Mouse (Mus musculus) forelimb bud, embryonic 11.5 days (tissue): ENCODE results near the gene Slc6a5.
A peak's percentile ranks its signal among the peaks of the same experiment; 100 is the strongest.

Experiments used
- DNase-seq: peaks from one replicate; pipeline ENCODE4 v3.0.0-alpha.2; 2012; ENCODE audit warnings: low read depth, low spot score

Gene Slc6a5

DNA sequence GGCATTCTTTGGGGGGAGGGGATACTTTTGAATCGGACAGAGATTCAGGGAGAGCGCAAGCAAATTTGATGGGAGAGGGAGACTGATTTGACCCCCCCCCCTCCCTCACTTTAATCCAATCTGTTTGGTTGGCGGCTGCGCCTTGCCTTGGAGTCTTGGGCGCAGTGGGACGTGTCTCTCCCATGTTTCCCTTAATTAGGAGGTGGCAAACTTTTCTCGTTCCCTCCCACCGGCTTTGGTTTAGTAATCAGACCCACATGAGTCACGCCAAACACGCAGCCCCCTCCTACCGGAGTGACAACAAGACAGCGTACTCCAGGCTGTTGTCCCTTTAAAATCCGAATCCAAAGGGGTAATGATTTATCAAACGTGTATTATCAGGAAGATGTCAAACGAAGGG is at the start of gene Slc6a5:
Gene Slc6a5 (plus strand): TSS at position 297 of the 400 bp plus-strand sequence.
- no peak for DNase-seq

DNA sequence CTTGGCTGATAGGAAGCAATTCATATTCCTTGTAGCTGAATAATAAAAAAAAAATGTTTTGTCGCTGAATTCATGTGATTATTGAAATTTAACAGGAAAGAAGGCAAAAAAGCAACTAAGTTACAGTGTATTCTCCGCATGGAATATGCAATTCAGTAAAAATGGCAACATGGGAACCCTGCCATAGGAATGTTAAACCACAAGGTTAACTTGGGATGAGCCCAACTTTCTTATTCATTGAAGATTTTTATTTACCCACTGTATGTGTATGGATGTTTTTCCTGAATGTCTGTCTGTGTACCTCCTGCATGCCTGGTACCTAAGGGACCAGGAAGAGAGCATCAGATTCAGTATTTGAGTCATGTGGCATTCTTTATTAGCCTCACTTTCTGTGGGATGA is 48.8 kb upstream of the Slc6a5 start:
- no peak for DNase-seq

DNA sequence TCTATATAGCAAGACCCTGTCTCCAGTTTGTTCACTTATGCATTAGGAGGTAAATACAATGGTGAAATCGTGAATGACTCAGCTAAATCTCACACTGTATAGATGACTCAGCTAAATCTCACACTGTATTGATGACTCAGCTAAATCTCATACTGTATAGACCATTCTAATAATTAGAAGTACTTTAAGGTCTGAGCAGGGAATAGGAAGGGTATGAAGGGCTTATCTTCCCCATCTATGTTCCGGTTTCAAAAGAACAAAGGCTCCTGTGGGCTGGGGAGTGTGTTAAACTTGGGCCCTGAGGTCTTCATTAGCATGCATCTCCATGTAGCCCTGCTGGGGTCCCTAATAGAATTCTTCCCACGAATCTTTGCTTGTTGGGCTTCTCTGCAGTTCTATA is 46.2 kb upstream of the Slc6a5 start:
- no peak for DNase-seq

DNA sequence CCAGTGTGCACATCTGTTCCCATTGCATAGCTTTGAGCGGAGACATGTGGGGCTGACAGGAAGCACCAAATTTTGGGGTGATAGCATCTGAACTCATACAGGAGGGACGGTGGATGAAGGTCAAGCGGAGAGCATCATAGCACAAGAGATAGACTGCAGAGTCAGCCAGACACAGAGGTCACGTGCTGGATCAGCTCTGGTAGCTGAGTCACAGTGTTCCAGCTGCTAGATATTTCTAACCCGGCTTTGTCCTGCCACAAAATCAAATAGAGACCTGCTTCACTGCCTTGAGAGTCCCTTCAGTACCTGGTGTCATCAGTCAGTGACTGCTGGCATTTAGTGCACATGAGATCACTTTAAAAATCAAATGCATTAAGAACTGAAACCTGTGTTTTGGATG is 40.3 kb upstream of the Slc6a5 start:
- DNase-seq: no peak

DNA sequence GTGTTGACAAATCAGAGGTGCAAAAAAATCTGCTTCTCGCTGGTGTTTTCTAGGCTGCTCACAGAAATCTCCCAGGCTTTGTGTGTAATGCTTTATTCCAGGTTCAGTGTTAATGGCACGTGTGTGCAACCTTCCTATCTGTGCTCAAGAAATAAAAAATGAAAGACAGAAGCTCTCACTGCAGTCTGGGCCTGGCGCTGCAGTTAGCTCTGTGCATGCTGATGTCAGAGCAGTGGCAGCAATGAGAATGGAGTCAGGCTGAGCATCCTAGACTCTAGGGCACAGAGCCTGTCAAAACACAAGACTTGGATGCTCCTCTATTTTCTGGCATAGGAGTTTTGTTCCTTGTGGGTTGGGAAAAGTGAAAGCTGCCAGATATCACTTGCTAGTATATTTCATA is 39.7 kb upstream of the Slc6a5 start:
- DNase-seq: no peak

DNA sequence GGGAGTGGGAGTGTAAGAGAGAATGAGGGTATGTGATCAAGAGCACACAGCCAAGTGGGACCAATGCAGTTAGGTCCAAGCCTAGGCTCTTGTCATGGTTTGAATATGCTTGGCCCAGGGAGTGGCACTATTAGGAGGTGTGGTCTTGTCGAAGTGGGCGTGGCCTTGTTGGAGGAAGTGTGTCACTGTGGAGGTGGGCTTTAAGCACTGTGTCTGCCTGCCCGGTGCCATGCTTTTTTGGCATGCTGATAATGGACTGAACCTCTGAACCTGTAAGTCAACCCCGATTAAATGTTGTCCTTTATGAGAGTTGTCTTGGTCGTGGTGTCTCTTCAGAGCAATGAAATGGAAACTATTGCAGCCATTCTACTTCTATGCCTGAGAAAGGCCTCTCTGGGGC is 32.6 kb upstream of the Slc6a5 start:
- DNase-seq: no peak

DNA sequence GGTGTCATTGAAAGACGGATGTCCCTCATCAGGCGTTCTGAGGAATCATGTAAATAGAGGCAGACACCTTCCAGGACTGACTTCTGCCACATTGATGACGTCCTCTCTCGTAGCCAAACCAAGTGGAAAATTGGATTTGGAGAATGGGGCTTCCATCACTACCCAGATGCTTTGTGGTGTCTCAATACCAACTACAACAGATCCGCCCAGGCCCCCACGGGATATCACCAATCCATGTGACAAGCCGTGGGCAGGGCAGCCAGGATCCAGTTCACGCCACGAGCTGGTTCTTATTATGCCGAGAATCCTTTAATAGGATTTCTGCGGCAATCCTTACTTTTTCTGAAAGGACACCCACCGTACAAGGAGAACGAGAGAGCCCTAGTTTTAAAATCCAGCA is 30.9 kb upstream of the Slc6a5 start:
- no peak for DNase-seq

DNA sequence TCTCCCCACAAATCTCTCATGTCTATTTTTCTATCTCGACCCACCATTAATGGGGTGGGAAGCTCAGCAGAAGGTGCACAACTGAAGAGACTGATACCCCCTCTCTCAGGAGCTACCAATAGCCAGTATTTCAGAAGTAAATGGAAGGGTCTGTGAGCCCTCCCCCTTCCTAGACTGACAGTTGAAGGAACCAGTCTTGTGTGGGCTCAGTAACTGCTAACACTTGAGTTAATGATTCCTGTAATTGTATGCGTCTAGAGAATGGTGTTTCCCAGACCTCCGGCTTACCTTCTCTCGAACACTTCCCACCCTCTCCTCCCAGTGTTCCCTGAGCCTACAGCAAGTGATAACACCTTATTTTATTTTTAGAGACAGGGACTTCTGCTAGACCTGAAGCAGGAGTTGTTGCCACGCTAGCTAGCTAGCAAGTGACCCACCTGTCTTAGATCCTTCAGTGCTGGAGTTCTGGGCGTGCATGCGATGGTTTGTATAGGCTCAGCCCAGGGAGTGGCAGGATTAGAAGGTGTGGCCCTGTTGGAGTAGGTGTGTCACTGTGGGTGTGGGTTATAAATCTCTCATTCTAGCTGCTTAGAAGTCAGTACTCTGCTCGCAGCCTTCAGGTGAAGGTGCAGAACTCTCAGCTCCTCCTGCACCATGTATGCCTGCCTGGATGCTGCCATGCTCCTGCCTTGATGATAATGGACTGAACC is 29.8 kb upstream of the Slc6a5 start:
- no peak for DNase-seq

DNA sequence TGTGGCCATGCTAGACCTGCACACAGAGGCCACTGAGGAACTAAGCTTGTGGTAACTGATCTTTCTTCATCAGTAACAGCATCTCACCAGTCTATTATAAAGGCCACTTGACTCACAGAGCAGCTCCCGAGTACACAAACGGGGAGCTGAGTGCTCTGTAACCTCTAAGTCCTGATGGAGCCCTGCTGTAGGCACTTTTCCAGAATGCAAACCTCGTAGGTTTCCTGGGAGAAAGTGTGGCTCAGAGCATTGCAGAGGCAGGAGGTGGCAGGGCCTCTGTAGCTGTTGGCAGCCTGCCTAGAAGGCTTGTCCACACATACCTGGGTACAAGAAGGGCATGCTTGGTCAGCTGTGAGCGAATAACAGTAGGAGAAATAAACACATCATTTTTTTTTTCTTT is 27.7 kb upstream of the Slc6a5 start:
- DNase-seq: no peak

DNA sequence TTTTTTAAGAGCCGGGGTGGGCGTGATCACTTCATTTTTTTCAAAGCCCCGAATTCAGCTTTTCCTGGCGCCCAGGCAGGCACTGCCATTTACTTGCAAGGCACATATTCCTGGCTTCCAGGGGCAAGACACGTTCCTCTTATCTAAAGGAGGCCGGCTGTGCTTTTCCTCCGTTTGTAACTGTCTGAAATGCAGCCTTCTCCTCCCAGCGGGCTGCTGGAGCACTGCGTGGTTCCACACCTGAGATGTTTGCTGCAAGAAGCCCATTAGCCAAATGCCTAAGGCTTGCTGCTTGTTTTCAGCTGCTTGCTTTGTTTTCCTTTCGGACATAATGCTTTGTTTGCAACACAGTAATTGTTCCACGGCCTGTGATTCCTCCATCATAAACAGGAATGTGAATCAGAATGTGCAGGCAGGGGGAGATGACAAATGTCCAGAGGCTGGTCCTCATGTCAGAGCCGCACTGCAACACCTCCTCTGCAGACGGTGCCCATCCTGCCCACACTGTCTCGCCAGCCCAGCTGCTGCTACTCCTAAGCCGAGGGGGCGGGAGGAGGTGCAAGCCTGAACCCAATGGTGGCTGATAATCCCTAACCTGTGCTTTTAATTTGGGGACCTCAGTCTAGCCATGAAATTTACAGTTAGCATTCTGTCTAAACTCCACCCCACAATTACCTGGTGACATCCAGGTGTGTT is 27.1 kb upstream of the Slc6a5 start:
- DNase-seq: no peak

DNA sequence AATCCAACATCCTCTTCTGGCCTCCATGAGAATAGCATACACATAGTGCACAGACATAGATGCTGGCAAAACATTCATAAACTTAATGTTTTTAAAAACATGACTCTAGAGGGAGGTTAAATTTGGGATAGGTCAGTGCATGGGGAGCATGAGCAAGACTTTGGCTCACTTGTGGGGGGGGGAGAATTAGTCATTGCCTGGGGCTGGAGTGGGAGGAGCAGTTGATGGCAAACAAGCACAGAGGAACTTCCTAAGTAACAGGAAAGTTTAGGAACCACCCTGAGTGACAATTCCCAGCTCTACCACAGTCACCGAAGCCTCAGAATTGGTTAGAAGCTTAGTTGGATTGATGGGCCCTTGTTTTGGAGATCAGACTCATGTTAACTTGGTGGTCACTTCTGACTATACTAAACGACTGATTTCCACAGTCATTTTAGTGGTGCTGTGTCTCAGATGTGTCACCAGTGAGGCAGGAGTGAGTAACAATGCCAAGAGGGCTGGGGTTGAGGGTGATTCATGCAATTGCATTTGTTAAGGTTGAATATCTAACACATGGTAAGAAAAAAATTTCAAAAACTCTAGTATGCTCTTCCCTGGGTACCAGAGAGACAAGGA is 22.1 kb upstream of the Slc6a5 start:
- DNase-seq: no peak

DNA sequence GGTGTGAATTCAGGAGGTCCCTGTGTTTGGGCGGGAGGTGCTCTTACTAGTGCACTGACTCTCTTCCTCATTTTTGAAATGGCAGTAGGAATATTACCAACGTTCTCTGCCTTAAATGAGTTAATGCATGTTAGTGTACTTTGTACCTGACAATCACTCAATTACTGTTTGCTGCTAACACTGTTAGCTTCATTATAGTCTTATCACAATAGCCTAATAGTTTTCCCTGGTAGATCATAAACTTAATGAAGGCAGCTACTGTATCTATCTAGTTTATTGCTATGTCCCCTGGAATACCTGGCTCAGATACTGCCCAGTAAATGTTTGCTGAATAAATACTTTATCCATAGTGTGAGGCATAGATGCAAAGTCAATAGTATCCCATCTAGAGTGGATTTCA is 15.2 kb upstream of the Slc6a5 start:
- DNase-seq: no peak

DNA sequence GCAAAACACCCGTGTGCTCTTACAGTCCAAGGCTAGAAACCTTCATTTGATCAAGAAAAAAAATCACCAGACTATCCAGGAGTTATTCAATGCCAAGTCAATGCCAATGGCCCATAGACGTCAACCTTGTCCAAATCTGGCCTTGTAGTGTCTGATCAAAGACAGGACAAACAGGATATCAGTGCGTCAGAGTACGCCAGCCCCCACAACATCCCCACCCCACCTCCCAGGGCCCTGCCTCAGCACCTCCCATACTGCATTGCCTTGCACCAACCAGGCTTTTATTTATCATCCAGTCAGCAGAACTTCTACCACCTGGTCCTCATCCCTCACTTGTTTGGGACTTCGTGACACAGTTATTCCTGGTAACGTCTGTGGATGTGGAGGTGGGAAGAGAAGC is 14.7 kb upstream of the Slc6a5 start:
- no peak for DNase-seq

DNA sequence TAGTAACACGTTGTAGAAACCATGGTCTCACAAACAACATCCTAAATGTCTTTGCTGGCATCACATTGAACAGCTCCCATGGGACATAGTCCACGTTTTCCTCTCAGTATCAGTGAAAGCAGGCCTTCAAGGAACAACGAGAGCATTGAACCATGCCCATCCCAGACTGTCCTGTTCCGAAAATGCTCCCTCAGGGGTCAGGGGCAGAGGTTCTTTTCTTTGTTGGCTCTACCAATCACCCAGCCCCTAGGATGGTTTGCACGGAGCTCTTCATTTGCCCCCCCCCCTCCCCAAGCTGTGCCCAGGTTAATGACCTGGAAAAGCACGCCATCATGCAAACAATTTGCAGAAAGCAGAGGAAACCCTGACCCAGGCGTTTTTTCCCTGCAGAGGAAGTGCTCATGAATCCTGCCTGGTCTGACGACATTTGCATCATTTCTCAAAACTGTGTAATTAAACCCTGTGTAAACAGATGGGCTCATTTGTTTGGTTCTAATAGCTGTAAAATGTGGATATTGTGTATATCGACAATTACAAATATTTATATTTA is 7.9 kb upstream of the Slc6a5 start:
- no peak for DNase-seq

DNA sequence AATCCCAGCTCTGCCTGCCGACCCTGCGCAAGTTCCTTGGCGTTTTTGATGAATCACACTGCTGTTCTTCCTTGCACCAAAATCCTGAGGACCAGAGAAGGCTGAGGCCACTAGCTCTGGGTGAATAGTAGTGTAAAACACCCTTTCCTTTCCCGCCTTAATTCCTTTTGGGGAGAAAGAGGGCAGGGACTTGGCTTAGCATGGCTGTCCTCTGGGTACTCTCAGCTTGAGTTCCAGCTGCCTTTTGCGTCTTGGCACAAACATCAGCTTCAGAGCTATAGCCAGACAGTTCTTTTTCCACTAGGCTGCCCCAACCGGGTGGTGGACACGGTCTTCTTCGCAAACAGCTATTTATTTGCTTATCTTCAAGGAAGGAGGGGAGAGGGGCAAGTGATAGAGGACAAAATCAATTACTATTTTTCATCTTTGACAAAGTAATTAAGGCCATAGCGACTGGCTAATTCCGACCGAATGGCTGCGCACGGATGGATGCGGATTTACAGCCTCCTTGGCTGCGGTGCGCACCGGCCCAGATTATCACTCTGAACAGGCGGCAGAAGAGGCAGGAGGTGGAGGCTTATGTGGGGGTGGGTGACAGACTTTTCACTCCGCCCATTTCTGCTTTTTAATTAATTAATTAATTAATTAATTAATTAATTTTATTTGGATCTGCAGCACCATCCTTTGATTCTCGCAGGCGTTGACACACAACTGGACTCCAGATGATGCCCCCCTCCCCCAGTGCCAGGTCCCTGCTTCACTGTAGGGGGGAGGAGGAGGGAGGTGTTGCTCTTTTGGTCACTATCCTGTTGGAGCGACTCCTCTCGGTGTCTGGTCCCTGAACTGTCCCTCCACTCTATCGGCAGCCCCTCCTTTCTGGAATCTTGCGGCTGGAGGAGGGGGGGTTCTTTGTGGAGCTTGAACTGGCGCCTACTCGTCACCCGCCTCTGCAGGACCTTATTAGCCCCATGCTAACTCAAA is 2.5 kb upstream of the Slc6a5 start:
- DNase-seq: no peak

DNA sequence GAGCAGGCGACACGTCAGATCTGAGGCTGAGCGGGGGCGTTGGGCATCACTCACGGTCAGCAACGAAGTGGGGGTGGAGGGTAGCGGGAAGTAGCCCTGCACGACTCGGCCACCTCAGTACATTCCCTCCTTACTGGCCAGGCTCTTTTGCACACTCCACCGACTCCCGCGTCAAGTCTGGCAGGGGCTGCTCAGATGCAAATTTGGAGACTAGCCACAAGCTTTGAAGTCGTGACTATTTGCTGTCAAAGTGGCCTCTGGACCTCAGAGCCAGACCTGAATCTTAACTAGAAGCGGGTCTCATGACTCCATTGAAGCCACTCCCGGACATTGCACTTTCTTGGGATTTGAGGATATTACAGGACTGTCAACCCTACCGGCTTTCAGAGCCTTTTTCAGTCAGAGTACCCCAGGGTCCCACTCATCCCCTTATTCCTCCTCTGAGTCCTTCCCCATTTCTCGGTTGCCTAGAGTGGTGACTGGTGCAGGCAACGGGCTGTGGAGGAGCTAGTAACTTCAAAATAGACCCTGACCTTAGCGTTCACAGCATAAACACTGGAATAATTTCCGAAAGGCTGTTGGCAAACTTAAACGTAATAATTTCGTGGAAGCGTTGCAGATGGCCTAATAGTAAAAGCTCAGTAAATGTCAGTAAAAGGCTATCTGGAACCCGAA is 1.6 kb upstream of the Slc6a5 start:
- no peak for DNase-seq

DNA sequence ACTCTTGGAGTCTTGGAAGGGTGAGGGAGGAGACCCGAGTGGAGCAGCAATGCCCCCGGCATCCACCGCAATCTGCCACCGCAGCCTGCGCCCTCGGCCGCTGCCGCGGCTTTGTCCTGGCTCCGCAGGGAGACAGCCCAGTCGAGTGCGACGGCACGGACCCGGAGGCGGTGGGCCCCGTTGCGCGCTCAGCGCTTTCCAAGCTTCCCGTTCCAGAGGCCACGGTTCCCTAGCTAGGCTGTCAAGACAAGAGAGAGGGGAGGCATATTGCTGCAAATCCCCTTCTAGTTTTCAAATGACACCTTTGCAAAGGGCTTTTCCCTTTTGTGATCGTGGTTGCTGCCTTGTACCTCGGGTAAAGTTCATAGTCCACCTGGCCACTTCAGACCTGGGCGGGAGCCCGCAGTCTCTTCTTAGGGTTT is 945 bp upstream of the Slc6a5 start:
- DNase-seq: no peak

DNA sequence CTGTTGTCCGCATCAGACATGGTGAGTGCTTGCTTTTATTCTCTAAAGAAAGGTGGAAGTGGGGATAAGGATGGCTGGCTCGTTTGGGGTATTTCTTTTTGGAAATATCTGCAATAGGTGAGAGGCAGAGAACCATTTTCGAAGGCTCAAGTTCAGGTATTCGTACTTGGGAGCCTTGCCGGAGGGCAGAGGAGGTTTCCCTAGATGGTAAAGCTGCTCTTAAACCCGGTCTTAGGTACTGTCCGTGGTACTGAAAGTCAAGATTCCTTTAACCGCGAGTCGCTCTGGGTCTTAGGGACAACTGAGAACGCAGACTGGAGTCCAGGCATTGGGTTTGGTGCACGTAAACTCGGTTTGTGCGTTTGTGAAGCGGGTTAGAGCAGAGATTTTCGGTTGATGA is 415 bp downstream of the Slc6a5 start:
- peak; percentile 92 for DNase-seq

DNA sequence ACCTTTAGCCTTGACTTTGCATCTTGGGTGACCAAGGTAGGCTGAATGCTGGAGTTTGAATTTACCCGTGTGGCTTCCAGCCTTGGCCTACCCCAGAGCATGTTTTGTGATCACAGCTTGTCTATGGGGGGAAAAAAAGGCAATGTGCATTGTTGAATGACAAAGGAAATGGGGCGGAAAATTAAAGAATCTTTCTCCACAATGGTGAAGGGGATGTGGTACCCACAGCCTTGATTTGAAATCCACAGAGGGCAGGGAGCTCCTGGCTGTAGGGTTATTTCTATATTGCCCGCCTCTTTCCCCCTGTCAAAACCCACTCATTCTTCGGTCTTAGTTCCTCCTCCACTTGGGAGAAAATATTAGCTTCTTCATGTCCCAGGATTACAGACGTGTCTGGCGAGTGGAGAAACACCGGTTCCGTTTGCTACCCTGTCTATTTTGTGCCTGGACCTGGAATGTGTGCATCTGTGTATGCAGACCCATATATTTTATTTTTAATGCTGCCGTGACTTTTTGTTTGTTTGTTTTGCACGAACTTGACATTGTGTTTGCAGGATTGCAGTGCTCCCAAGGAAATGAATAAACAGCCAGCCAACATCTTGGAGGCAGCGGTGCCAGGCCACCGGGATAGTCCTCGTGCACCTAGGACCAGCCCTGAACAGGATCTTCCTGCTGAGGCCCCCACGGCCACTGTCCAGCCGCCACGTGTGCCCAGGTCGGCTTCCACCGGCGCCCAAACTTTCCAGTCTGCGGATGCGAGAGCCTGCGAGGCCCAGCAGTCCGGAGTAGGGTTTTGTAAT is 1.4 kb downstream of the Slc6a5 start:
- no peak for DNase-seq

DNA sequence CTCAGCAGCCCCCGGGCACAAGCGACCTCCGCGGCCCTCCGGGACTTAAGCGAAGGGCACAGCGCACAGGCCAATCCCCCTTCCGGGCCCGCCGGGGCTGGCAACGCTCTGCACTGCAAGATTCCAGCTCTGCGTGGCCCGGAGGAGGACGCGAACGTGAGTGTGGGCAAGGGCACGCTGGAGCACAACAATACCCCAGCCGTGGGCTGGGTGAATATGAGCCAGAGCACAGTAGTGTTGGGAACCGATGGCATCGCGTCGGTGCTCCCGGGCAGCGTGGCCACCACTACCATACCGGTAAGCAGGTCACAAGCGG is 2.0 kb downstream of the Slc6a5 start:
- no peak for DNase-seq
